Mouse (Mus musculus) c-Kit-positive CD71-negative TER-119-negative erythroid progenitor cells, embryonic 14.5 days (primary cell): Measurements from ENCODE around the gene Fam214b.

Experiments used
- DNase-seq: peaks from one replicate; pipeline ENCODE4 v3.0.0-alpha.2; 2013; ENCODE audit warnings: low read depth

The Fam214b gene

GRCm38 (mm10) chr4:43045659-43046302 lies at the start of gene Fam214b:
Gene Fam214b, minus strand, starts transcription at chr4:43046220.
- DNase-seq = peak; percentile 93

- no peak for DNase-seq
Measured at GRCm38 (mm10) chr4:43091183-43091582, 45.2 kb upstream of the Fam214b start.

GRCm38 (mm10) chr4:43089950-43090349 lies 43.9 kb upstream of the Fam214b start:
- no peak for DNase-seq

GRCm38 (mm10) chr4:43082458-43082857 lies 36.4 kb upstream of the Fam214b start:
- no peak for DNase-seq

- DNase-seq = no peak
Measured at GRCm38 (mm10) chr4:43078071-43078718, 32.2 kb upstream of the Fam214b start.

GRCm38 (mm10) chr4:43074923-43075322 lies 28.9 kb upstream of the Fam214b start:
- no peak for DNase-seq

GRCm38 (mm10) chr4:43065471-43065870 lies 19.5 kb upstream of the Fam214b start:
- DNase-seq = no peak

- DNase-seq = no peak
Measured at GRCm38 (mm10) chr4:43060286-43060685, 14.3 kb upstream of the Fam214b start.

- no peak for DNase-seq
Measured at GRCm38 (mm10) chr4:43059697-43060096, 13.7 kb upstream of the Fam214b start.

- peak; percentile 82 for DNase-seq
Measured at GRCm38 (mm10) chr4:43058753-43059654, 13.0 kb upstream of the Fam214b start, which contains the start of gene Unc13b. Gene Unc13b, plus strand, starts transcription at chr4:43058953.

GRCm38 (mm10) chr4:43058392-43058752 lies 12.4 kb upstream of the Fam214b start:
- no peak for DNase-seq

GRCm38 (mm10) chr4:43057654-43058053 lies 11.6 kb upstream of the Fam214b start:
- DNase-seq = no peak

- DNase-seq = no peak
Measured at GRCm38 (mm10) chr4:43052627-43053026, 6.6 kb upstream of the Fam214b start.

- no peak for DNase-seq
Measured at GRCm38 (mm10) chr4:43047231-43047630, 1.2 kb upstream of the Fam214b start.

GRCm38 (mm10) chr4:43046607-43047006 lies 587 bp upstream of the Fam214b start:
- no peak for DNase-seq

- DNase-seq = no peak
Measured at GRCm38 (mm10) chr4:43045285-43045658, 748 bp downstream of the Fam214b start.

- no peak for DNase-seq
Measured at GRCm38 (mm10) chr4:43044673-43045072, 1.3 kb downstream of the Fam214b start.

GRCm38 (mm10) chr4:43043644-43044357 lies 2.2 kb downstream of the Fam214b start:
- no peak for DNase-seq

- no peak for DNase-seq
Measured at GRCm38 (mm10) chr4:43040881-43041547, 5.0 kb downstream of the Fam214b start.

GRCm38 (mm10) chr4:43040114-43040572 lies 5.9 kb downstream of the Fam214b start:
- peak; percentile 97 for DNase-seq

GRCm38 (mm10) chr4:43039609-43040008 lies 6.4 kb downstream of the Fam214b start:
- no peak for DNase-seq
